Mouse (Mus musculus) layer of hippocampus, adult 2 months (tissue): ENCODE data around the gene Nphp4. TPM values are rescaled to one million over a fixed set of nuclear protein-coding genes. Genes with fewer than 3 reads are reported as not detected.

Experiments used
- DNase-seq, 2 experiments: peaks; one replicate each; pipeline ENCODE4 v3.0.0; 2022; ENCODE audit warnings: low spot score in 2 of 2
- H3K27ac ChIP-seq: fragments of 200-600 bp; 2 replicates; pipeline ENCODE4 v1.8.1; 2022
- H3K4me3 ChIP-seq: fragments of 200-600 bp; 2 replicates; pipeline ENCODE4 v1.8.1; 2022; ENCODE audit warnings: mild to moderate bottlenecking
- CTCF ChIP-seq: fragments of 200-600 bp; conservative IDR thresholded peaks from 2 replicates; pipeline ENCODE4 v1.8.1; 2022; ENCODE audit warnings: antibody characterized with exemption, mild to moderate bottlenecking, moderate library complexity
- long read RNA-seq, 2 experiments: library from polyadenylated mRNA; stranded (forward); transcript quantifications; one replicate each; pipeline ENCODE4 v2.0.0; 2021; ENCODE audit warnings: borderline mapping rate in 2 of 2
- total RNA-seq, 2 experiments: library from RNA; stranded (reverse); gene quantifications; 2 replicates each; pipeline ENCODE4 v1.2.3; 2021

Nphp4 gene
- 10 to 100 TPM; 28.3 to 29.7 TPM for total RNA-seq
- long read RNA-seq, experiment 1, partial matches to known transcripts = 5 of 17 reads
- long read RNA-seq, experiment 1, other reads (novel, unspliced or antisense) = 12 of 17 reads
- long read RNA-seq, experiment 2, full-length matches to known transcripts = 3 of 30 reads
- long read RNA-seq, experiment 2, partial matches to known transcripts = 6 of 30 reads
- long read RNA-seq, experiment 2, other reads (novel, unspliced or antisense) = 21 of 30 reads

- no peak for DNase-seq
- Histone ChIP-seq H3K27ac (peak within 1 kb of the TSS; percentile 100), H3K4me3 (peak within 1 kb of the TSS; percentile 69)
- TF ChIP-seq CTCF = no peak
Observed at GRCm38 (mm10) chr4:152476427-152477023, at the start of gene Nphp4. Gene Nphp4 (plus strand): TSS chr4:152476706.

DNA sequence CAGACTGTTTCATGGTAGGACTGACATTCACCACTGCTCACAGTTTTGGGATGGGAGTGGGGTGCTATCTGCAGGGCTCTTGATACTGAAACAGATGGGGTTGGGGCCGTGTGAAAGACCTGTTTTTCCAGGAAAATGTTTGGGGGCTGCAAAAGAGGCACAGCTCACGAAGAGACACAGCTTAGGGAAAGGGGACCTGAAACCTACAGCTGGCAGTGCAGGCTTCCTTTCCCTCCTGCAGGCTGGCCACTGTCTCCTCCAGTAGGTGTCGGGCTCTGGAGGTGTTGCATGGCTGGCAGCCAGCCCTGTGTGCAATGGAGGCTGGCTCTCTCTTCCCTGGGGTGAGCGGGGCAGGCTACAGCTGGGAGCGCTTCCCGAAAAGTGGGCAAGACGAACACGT lies 48.2 kb upstream of the Nphp4 start:
- no peak for DNase-seq
- peak; percentile 45 for TF ChIP-seq CTCF
- H3K4me3 ChIP-seq = no peak overlapping the region
- peak overlapping the region; percentile 78 for H3K27ac ChIP-seq

GRCm38 (mm10) chr4:152432308-152432707 lies 44.2 kb upstream of the Nphp4 start:
- TF ChIP-seq CTCF = peak; percentile 100
- H3K4me3 ChIP-seq = no peak overlapping the region
- DNase-seq = peak; percentile 48 to 78
- H3K27ac ChIP-seq = peak overlapping the region; percentile 36; the same call in 1 of the 2 replicates

- TF ChIP-seq CTCF = peak; percentile 72
- H3K4me3 ChIP-seq = peak overlapping the region; percentile 44
- peak overlapping the region; percentile 70 for H3K27ac ChIP-seq
- peak; percentile 91 to 96 for DNase-seq
Observed at GRCm38 (mm10) chr4:152434836-152435235, 41.7 kb upstream of the Nphp4 start.

- TF ChIP-seq CTCF = peak; percentile 74
- peak; percentile 72 to 91 for DNase-seq
- Histone ChIP-seq H3K4me3 (peak overlapping the region; percentile 44), H3K27ac (peak overlapping the region; percentile 70)
Observed at GRCm38 (mm10) chr4:152435255-152435654, 41.3 kb upstream of the Nphp4 start.

GRCm38 (mm10) chr4:152440882-152441281 lies 35.6 kb upstream of the Nphp4 start:
- Histone ChIP-seq H3K4me3 (no peak overlapping the region), H3K27ac (peak overlapping the region; percentile 15; the same call in 1 of the 2 replicates)
- TF ChIP-seq CTCF = peak; percentile 73
- DNase-seq = no peak

GRCm38 (mm10) chr4:152441536-152441935 lies 35.0 kb upstream of the Nphp4 start:
- H3K27ac ChIP-seq = no peak overlapping the region
- DNase-seq = no peak

DNA sequence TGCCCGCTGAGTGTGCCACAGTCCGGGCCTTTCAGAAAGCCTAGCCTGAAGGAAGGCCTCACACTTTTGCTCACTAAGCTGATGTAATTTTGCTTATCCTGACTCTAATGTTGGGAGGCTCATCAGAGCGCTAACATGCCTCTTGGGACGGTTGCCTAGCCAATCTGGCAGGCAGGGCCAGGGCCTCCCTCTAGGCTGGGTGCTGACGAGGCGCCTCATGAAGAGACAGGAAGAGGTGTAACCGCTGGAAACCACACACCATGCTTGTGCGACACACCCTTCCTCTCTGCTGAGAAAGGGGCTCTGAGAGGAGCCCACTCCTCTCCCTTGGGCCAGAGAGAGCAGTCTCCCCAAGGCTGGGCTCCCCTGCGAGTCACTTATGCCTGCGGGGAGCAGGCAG lies 30.3 kb upstream of the Nphp4 start:
- DNase-seq = no peak

More at GRCm38 (mm10) chr4:152441536-152441935, 35.0 kb upstream of the Nphp4 start:
- H3K4me3 ChIP-seq = no peak overlapping the region
- TF ChIP-seq CTCF = no peak

DNA sequence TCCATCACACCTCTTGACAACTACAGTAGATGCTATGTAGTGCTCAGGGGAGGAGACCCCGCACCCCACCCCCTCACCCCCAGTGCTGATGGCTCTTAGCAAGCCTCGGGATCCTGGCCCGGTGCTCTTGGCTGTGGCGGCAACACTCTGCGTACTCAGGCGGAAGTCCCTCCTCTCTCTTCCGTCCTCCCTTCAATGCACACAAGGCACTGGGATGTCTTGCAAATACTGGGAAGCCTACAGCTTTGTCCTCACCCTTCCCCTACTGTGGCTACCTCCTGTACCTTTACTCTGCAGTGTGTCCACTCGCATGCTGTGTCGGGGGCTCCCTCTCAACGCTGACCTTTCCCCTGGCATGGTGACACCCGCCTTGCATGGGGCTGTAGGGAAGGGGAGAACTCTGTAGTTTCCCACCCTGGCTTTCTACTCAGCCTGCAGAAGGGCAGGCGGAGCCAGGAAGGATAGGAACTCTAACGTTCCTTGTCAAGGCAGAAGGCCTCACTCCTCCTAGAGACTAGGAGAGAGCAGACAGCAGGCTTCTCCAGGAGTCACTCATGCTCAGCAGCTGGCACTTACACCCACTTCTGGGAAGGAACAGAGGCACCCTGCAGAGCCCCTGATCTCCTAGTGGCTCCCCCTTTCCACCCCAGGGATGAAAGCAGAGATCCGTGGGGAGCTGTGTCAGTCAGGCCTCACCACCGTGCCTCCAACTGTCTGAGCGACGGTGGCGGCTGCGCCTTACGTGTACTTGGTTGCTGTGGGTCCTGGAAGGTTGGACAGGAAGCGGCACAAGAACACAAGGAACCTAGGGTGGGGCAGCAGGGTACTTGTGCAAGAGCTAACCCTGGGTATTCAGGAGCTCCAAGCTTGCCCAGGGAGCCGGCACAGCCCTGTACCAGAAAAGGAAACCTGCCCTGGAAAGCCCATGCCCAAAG lies 28.5 kb upstream of the Nphp4 start:
- Histone ChIP-seq H3K27ac (peak overlapping the region; percentile 85), H3K4me3 (no peak overlapping the region)
- TF ChIP-seq CTCF = no peak
- peak; percentile 50 to 62 for DNase-seq

More for the DNA sequence above, 30.3 kb upstream of the Nphp4 start:
- Histone ChIP-seq H3K27ac (peak overlapping the region; percentile 85), H3K4me3 (no peak overlapping the region)
- TF ChIP-seq CTCF = no peak

DNA sequence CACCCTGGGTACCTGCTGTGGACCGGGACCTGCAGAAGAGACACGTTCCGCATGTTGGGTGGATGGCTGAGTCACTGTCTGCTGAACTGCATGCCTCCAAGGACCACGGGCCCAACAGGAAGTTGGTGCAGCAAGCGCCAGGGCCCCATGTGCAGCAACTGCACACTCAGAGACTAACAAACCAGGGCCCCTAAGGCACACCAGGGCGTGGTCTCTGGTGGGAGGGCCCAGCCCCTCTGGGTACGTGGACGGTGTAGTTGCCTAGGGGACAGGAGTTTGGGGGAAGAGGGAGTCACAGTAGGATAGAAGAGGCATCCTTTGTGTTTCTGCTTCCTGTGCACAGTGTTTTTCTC lies 27.9 kb upstream of the Nphp4 start:
- H3K4me3 ChIP-seq = no peak overlapping the region
- no peak for TF ChIP-seq CTCF
- no peak for DNase-seq
- H3K27ac ChIP-seq = peak overlapping the region; percentile 85

GRCm38 (mm10) chr4:152451371-152451770 lies 25.1 kb upstream of the Nphp4 start:
- Histone ChIP-seq H3K4me3 (no peak overlapping the region), H3K27ac (peak overlapping the region; percentile 97)
- TF ChIP-seq CTCF = peak; percentile 27; the same call in 1 of the 2 replicates

DNA sequence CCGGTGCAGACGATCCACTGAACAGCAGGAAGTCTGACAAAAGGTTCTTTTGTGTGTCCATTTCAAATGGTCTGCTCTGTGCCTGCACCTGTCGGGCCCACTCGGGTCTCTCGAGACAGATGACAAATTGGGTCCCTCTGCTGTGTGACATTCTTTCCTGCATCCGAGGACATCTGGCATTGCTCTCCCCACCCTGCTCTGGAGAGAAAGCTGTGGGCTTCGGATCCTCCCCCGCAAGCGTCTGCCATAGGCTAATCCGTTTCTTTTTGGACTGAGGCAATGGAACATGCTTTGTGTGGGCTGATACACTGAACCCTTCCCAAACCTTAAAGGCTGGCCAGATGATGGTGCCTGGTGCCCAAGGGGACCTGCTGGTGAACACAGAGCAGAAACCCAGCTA lies 23.4 kb upstream of the Nphp4 start:
- TF ChIP-seq CTCF = no peak
- Histone ChIP-seq H3K27ac (peak overlapping the region; percentile 97), H3K4me3 (peak overlapping the region; percentile 17; the same call in 1 of the 2 replicates)
- DNase-seq = peak; percentile 85 to 92

More at GRCm38 (mm10) chr4:152451371-152451770, 25.1 kb upstream of the Nphp4 start:
- no peak for DNase-seq

- Histone ChIP-seq H3K27ac (peak overlapping the region; percentile 97), H3K4me3 (no peak overlapping the region)
- TF ChIP-seq CTCF = no peak
- DNase-seq = no peak
Observed at GRCm38 (mm10) chr4:152454153-152454552, 22.4 kb upstream of the Nphp4 start.
